Mouse (Mus musculus): ENCODE measurements at regions not wholly inside any gene's neighbourhood (a gene's known extent, or its start where the extent isn't known, plus 50 kb on each side); places are given as distances from the start of the nearest gene placed in this dataset.

- DNase-seq (ENCODE audit: low spot score in 2 of 2): peak in 1 of 2 experiments; percentile 52
Measured at GRCm38 (mm10) chr3:130940302-130940867, 169.9 kb upstream of the Lef1 start.

- DNase-seq (ENCODE audit: low spot score in 2 of 2): no peak
Measured at GRCm38 (mm10) chr3:130936980-130937379, 173.3 kb upstream of the Lef1 start.

GRCm38 (mm10) chr3:130936336-130936735 lies 173.9 kb upstream of the Lef1 start:
- DNase-seq (ENCODE audit: low spot score in 2 of 2): no peak

- no peak for DNase-seq (ENCODE audit: low spot score in 2 of 2)
Measured at GRCm38 (mm10) chr3:130935926-130936315, 174.3 kb upstream of the Lef1 start.

GRCm38 (mm10) chr3:130935302-130935925 lies 174.9 kb upstream of the Lef1 start:
- DNase-seq (ENCODE audit: low spot score in 2 of 2): no peak

GRCm38 (mm10) chr3:130932723-130933122 lies 177.5 kb upstream of the Lef1 start:
- no peak for DNase-seq (ENCODE audit: low spot score in 2 of 2)

- DNase-seq (ENCODE audit: low spot score in 2 of 2): no peak
Measured at GRCm38 (mm10) chr3:130932226-130932625, 178.0 kb upstream of the Lef1 start.

- no peak for DNase-seq (ENCODE audit: low spot score in 2 of 2)
Measured at GRCm38 (mm10) chr3:130925000-130925399, 185.3 kb upstream of the Lef1 start.

GRCm38 (mm10) chr3:130923615-130923958 lies 186.7 kb upstream of the Lef1 start:
- DNase-seq (ENCODE audit: low spot score in 2 of 2): no peak

- DNase-seq (ENCODE audit: low spot score in 2 of 2): no peak
Measured at GRCm38 (mm10) chr3:130922812-130923614, 187.3 kb upstream of the Lef1 start.

GRCm38 (mm10) chr3:130921621-130922245 lies 188.5 kb upstream of the Lef1 start:
- no peak for DNase-seq (ENCODE audit: low spot score in 2 of 2)

GRCm38 (mm10) chr3:130913812-130914211 lies 183.6 kb upstream of the Rpl34 start:
- DNase-seq (ENCODE audit: low spot score in 2 of 2): no peak

GRCm38 (mm10) chr3:130905101-130905500 lies 174.9 kb upstream of the Rpl34 start:
- DNase-seq (ENCODE audit: low spot score in 2 of 2): no peak

GRCm38 (mm10) chr3:130903329-130903728 lies 173.1 kb upstream of the Rpl34 start:
- no peak for DNase-seq (ENCODE audit: low spot score in 2 of 2)

- DNase-seq (ENCODE audit: low spot score in 2 of 2): no peak
Measured at GRCm38 (mm10) chr3:130902376-130902775, 172.2 kb upstream of the Rpl34 start.

GRCm38 (mm10) chr3:130901343-130901742 lies 171.1 kb upstream of the Rpl34 start:
- DNase-seq (ENCODE audit: low spot score in 2 of 2): no peak

- DNase-seq (ENCODE audit: low spot score in 2 of 2): no peak
Measured at GRCm38 (mm10) chr3:130900846-130901245, 170.6 kb upstream of the Rpl34 start.

- no peak for DNase-seq (ENCODE audit: low spot score in 2 of 2)
Measured at GRCm38 (mm10) chr3:130900054-130900840, 170.0 kb upstream of the Rpl34 start.

- DNase-seq (ENCODE audit: low spot score in 2 of 2): no peak
Measured at GRCm38 (mm10) chr3:130894168-130894814, 164.1 kb upstream of the Rpl34 start.

- DNase-seq (ENCODE audit: low spot score in 2 of 2): no peak
Measured at GRCm38 (mm10) chr3:130891310-130891709, 161.1 kb upstream of the Rpl34 start.

- no peak for DNase-seq (ENCODE audit: low spot score in 2 of 2)
Measured at GRCm38 (mm10) chr3:130888587-130888986, 158.4 kb upstream of the Rpl34 start.

Data from urinary bladder, postnatal 36 days (tissue).